Mouse (Mus musculus): ENCODE measurements around the gene Cdk2ap2.
"Not testable (repeated sequence)": the region's sequence is repeated elsewhere in the genome, so short reads cannot be mapped to it uniquely, and the experiment has no call there.

The Cdk2ap2 gene

DNA sequence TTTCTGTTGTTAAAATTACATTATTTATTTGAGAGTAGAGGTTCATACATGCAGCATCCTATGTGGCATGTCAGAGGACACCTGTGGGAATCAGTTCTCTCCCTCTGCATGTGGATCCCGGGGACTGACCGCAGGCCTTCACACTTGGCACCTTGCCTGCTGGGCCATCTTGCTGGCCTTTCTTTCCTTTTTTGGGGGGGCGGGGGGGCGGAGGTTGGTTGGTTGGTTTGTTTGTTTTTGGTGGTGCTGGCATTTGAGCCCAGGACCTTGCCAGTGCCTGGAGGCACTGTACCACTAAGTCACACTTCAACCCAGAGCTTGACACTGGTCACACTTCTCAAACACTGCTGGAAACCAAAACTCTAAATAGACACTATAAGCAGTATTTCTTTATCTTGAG is 37.4 kb downstream of the Cdk2ap2 start:
- DNase-seq (ENCODE audit: extremely low read depth, low read depth, low spot score) = no peak

DNA sequence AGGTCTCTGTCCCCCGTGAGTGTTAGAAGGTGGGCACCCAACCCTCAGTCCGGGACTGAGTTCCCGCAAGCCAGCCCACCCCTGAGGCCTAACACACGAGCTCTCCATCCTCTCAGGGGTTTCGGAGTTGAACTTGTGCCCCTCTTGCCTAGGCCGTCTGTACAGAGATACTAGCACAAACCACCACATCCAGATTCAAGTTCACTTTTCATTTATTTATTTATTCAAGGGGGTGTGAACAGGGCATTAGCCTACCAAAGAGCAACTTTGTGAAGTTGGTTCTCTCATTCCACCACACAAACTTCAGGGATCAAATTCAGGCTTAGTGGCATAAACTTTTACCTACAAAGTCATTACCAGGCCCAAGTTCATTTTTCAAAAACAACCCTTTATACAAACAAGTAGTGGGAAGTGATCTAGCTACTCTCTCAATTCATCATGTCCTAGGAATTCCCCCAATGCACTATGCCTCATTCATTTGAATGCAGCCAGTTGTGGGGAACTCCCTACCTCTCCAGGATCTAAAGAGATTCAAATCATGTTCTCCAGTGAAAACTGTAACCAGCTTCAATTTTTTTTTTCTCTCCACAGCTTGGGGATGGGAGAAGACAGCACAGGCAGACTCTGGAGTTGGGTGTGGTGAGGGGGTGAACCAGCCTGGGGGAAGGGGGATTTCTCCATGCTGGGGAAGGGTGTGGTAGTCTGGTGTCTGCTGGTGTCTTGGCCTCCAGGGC is 38.4 kb downstream of the Cdk2ap2 start:
- DNase-seq (ENCODE audit: extremely low read depth, low read depth, low spot score) = not testable (repeated sequence)

DNA sequence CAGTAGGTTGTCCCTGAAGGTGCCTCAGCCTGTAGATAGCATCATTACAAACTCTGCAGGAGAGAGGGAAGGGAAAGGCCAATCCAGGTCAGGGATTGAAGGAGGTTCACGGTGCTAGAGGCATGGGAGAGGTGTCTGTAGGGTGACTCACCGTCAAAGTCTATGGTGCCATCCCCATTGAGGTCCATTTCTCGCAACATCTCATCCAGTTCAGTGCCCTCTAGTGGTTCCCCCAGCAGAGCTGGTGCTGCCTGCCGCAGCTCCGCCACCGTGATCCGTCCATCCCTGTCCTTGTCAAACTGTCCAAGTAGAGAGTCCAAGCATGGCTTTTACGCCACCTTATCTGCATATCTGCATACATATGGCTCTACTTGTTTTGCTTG is 39.0 kb downstream of the Cdk2ap2 start:
- DNase-seq (ENCODE audit: extremely low read depth, low read depth, low spot score) = not testable (repeated sequence)

DNA sequence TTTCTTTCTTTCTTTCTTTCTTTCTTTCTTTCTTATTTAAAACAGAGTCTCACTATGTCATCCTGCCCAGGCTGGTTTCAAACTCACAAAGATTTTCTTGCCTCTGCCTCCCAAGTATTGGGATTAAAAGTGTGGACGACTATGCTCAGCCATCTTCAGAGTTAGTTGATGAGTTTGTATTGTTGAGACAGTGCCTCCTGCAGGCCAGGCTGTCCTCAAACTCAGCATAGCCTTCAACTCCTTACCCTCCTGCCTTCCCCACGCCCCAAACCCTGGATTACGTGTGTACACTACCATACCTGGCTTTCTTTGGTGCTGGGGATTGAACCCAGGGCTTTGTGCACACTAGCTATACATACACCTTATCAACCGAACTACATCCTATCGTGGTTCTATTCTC is 39.5 kb downstream of the Cdk2ap2 start:
- DNase-seq (ENCODE audit: extremely low read depth, low read depth, low spot score) = no peak

DNA sequence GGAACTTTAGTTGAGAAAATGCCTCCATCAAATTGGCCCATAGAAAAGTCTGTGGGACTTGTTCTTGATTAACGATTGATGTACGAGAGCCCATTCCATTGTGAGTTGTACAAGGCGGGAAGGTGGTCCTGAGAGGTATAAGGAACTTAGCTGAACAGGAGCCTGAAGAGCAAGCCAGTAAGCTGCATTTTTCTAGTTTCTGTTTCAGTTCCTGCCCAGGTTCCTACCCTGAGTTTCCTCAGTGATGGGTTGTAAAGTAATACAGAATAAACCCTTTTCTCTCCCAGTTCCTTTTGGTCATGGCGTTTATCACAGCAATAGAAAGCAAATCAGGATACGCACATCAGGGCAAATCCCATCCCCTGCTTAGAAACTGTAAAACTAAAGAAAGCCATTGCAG is 40.9 kb downstream of the Cdk2ap2 start:
- DNase-seq (ENCODE audit: extremely low read depth, low read depth, low spot score) = no peak

DNA sequence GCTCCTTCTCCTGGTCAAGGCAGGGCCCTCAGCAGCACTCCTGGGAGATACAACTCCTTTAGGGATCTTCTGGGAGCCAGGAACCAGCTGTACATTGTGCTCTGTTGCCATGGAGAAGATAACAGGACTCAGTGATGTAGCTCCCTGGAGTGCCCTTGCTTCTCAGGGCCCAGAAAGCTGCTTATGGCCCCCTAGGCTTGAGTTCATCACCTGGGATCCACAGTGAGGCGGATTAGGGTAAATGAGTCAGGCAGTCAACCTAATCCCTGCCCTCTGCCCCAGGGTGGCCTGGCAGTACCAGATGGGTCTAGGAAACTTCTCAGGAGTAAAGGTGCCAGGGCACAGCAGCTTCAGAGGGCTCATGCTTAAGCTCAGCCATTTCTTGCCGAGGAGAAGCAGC is 42.5 kb downstream of the Cdk2ap2 start, which contains the start of gene Gpr152:
TSS of gene Gpr152 (plus strand) at position 342 of the 400 bp plus-strand sequence.
- DNase-seq (ENCODE audit: extremely low read depth, low read depth, low spot score) = no peak

DNA sequence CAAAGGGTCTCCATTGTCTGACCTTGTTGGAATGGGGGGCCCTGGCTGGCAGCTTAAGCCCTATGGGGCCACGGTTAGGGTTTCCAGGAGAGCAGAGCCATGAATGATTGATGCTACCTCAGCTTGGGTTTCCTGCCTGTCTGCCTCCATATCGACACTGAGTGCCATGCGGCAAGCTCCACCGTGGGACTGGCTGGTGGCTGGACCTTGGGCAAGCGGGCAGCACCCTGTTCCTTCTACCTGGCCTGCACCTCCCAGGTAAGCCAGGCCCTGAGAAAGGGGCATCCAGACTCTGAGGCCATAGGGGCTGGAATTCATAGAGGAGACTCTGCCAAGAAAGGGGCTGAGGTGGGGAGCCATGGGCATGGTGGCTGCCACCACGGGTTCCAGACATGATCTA is 43.2 kb downstream of the Cdk2ap2 start:
- DNase-seq (ENCODE audit: extremely low read depth, low read depth, low spot score) = no peak

DNA sequence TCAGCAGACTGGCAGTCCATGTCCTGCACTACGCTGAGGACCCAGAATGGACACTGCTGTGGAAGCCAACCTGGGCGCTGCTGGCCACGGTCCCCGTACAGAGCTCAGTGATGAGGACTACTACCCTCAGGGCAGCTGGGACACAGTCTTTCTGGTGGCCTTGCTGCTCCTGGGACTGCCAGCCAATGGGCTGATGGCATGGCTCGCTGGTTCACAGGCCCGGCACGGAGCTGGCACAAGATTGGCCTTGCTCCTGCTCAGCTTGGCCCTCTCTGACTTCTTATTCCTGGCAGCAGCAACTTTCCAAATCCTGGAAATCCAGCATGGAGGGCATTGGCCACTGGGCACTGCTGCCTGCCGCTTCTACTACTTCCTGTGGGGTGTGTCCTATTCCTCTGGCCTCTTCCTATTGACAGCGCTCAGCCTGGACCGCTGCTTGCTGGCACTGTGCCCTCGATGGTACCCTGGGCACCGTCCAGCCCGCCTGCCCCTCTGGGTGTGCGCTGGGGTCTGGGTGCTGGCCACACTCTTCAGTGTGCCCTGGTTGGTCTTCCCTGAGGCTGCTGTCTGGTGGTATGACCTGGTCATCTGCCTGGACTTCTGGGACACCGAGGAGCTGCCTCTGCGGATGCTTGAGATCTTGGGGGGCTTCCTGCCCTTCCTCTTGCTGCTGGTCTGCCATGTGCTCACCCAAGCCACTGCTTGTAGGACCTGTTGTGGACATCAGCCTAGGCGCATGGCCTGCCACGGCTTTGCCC is 45.6 kb downstream of the Cdk2ap2 start:
- DNase-seq (ENCODE audit: extremely low read depth, low read depth, low spot score) = no peak

DNA sequence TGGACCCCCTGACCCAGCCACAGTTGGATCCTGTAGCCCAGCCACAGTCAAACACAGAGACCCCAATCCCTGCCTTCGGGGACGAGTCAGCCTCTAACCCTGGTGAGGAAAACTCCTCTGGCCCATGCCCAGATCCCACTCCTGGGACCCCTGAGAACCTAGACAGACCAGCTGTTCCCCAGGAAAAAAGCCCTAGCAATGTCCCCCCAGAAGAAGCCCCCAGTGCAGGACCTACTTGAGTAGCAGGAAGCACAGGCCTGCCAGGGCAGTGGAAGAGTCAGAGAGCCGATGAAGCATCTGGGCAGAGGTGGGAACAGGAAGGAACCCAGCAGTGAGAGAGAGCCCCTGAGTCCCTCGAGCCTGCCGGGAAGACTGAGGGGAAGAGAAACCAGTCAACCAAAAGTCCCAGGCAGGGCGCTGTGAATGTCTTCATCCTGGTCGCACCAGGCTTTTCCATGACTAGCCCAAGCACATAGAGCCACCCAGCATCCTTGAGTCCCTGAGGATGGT is 46.8 kb downstream of the Cdk2ap2 start, which contains the start of gene Cabp4:
TSS of gene Cabp4 (minus strand) at position 275 of the 510 bp plus-strand sequence.
- no peak for DNase-seq (ENCODE audit: extremely low read depth, low read depth, low spot score)

DNA sequence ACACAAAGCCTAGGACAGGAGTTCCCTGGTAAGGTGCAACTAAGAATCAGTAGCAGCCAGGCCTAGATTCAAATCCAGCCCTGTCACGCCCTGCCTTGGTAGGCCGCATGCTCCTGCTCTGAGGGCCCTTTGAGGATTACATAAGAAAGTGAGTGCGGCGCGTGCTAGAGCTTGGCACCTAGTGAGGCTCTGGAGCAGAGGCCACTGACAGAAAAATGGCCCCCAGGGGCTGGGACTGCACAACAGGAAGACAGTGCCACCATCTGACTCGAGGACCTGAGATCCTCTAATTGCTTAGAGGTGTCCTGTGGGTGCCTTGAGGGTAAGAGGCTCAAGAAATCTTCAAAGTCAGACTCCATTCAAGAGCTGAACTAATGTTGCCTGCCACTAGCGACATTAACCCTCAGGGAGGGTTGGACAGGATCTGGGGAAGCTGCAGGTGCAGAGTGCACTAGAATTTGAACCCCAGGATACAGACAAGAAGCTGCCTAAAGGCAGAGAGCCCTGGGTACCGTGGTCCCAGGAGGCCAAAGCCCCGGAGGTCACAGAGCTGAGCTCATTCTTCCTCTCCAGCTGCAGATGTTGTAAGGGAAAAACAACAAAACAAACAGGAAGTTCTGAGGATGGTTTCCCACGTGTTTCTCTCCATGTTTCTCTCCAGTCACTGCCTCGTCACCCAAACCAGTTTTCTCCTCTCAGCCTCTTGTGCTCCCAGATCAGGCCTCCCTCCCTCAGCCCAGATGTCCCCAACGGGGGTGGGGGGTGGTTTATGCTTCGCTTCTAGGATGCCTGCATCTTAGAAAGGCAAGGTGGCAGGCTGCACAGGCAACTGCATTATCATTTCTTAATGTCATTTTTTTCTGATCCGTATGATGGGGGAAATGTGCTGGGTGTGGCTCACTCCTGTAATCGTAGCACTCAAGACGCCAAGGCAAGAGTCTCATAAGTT is 47.8 kb downstream of the Cdk2ap2 start:
- DNase-seq (ENCODE audit: extremely low read depth, low read depth, low spot score) = no peak

DNA sequence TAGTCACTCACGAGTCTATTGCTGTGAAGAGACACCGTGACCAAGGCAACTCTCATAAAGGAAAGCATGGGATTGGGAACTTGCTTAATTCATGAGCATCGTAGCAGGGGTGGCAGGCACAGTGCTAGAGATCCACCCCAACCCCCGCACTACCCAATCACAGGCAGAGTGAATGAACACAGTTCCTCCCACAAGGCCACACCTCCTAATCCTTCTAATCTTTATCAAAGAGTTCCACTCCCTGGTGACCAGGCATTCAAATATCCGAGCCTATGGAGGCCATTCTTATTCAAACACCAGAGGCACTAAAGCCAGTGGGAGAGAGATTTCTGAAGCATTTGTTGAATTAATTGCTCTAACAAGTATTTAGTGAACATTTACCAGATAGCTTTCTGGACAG is 49.0 kb downstream of the Cdk2ap2 start:
- DNase-seq (ENCODE audit: extremely low read depth, low read depth, low spot score) = no peak

DNA sequence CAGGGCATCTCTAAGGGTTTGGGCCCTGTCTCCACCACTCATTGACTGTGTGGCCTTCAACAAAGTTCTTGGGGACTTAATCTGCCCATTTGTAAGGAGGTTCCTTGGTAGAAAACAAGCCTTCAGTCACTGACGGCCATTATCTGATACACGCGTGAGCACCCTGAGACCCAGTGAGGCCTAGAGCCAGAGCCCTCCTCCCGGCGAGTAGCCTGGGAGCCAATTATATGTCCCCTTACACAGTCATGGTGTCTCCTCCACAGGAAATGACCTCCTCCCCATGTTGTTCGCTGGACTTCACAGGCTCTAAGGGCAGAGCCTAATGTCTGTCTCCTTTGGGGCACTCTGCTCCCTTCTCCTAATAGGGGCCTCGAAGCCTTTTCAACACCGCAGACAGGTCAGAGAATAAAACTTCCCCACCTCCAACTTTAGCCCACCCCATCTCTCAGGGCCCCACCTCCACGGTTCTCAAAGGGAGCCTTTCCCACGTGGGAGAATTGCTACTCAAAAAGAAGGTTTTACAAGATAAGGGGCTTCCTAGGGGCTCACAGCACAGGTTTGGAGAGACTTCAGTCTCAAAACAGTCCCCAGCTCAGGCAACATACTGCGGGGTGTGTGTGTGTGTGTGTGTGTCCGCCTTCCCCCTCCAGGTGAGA is 49.5 kb downstream of the Cdk2ap2 start:
- DNase-seq (ENCODE audit: extremely low read depth, low read depth, low spot score) = no peak

DNA sequence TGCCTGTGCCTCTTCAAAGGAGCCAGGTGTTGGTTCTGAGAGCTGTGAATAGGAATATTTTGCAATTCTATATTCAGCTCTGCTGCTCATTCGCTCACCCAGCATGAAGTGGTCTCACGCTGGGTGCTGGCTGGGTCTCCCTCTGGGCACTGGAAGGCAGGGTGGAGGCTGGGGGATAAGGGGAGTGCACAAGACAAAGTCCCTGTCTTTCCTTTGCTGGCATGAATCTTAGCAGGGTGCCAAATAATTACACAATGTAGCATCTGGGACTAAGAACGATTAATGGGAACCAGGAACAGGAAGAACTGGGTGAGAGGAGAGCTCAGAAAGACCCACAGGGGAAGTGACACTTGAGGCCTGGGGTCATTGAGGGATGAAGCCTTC is 50.0 kb downstream of the Cdk2ap2 start:
- peak; percentile 69 for DNase-seq (ENCODE audit: extremely low read depth, low read depth, low spot score)

DNA sequence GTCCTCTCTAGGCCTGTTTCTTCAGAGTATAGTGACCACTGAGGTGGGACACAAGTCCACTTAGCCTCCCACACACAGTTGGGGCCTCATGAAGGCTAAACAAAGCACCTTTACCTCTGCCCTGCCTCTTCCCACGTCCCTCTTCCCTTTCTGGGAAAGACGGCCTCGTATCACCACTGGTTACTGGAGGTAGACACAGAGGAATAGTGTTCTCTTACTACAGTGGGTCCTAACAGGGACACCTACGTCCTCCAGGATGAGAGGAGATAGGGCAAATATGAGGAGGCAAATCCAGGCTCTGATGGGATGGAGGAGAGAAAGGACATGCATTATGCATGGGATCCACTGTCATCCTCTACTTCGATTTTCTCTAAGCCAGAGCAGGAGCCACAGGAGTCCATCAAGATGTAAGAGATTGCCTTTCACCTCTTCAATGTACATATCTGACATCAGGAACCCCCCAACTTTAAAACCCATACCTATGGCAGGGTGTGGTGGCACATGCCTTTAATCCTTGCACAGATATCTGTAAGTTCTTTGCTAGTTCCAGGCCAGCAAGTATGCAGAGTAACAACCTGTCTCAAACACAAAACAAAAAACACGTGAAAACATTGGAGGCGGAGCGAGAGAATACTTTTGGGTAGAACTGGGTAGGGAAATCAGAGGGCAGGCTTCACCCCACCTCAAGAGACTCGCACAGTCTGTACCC is 51.0 kb downstream of the Cdk2ap2 start:
- no peak for DNase-seq (ENCODE audit: extremely low read depth, low read depth, low spot score)

DNA sequence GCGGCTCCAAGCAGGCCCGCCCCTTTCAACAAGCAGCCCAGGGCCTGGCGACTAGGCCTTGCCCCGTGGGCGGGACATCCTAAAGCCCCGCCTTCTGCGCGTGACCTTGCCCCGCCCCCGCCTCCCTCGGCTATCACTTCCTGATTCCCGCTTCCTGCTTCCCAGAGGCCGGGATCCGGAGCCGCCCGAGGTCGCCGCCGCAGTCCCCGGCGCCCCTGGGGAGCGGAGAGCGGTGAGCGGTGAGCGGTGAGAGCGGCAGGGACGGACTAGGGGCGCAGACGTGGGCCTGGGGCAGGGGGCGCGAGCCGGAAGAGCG is 51.5 kb downstream of the Cdk2ap2 start, which contains the start of gene Coro1b:
TSS of gene Coro1b (plus strand) at position 129 of the 316 bp plus-strand sequence.
- no peak for DNase-seq (ENCODE audit: extremely low read depth, low read depth, low spot score)
